Mouse (Mus musculus) right cerebral cortex, postnatal 14 days (tissue): ENCODE data around the gene Adamts4.
"Not testable (repeated sequence)": the region's sequence is repeated elsewhere in the genome, so short reads cannot be mapped to it uniquely, and the experiment has no call there.

Experiments
- DNase-seq: peaks from one replicate; pipeline ENCODE4 v3.0.0; 2022

The Adamts4 gene

GRCm38 (mm10) chr1:171280250-171280915 lies 30.2 kb downstream of the Adamts4 start:
- no peak for DNase-seq

GRCm38 (mm10) chr1:171280916-171281527 lies 30.8 kb downstream of the Adamts4 start, which contains the start of gene Ppox:
Gene Ppox (minus strand): TSS chr1:171281186.
- peak; percentile 79 for DNase-seq

DNA sequence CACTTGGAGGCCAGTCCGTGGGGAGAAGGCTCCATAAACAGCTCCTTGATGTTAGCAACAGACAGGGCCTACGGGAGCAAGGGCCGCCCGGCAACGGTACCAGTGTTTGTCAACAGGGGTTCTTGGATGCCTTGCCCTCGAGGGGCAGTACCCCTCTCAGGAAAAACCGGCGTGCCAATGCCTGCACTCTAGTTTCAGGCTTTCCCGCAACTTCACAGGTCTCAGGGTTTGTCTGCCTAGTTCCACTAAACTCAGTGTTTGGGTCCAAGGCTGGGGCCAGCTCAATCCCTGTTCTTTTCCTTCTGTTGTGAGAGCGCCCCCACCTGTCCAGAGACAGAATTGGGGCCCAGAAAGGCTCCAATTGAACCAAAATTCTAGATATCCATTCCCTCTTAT lies 31.3 kb downstream of the Adamts4 start:
- DNase-seq = peak; percentile 78

DNA sequence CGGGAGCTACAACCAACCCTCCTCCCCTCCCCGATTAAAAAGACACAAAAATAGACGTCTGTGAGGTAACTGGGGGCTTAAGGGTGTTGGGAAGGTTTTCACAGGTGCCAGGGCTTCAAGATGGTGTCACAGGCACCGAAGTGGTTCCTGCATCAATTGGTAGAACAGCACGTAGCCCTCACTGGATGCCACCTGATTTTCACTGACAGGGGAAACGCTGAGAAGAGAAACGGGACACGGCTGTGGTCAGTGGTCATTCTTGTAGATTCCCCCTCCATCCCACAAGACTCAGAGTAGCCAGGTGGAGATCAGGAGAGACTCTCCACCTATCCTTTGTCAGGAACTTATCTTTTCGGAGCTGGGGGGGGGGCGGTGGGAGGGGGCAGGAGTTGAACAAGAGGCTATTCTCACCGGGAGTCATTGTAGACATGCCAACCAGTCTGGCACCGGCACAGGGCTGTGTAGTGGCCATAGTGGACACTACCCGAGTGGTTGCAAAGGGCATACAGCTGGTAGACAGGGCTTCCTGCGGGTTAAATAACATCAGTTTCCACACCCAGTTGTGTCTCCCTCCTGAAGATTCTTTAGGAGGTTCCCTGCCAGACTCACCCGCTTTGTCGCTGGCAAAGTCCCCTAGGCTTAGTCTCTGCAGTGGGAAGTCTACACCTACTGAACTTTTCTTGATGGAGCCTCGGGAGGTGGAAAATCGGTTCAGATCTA lies 32.0 kb downstream of the Adamts4 start:
- DNase-seq = no peak

GRCm38 (mm10) chr1:171283188-171284160 lies 33.3 kb downstream of the Adamts4 start:
- DNase-seq = no peak

GRCm38 (mm10) chr1:171284491-171284890 lies 34.3 kb downstream of the Adamts4 start:
- DNase-seq = no peak

DNA sequence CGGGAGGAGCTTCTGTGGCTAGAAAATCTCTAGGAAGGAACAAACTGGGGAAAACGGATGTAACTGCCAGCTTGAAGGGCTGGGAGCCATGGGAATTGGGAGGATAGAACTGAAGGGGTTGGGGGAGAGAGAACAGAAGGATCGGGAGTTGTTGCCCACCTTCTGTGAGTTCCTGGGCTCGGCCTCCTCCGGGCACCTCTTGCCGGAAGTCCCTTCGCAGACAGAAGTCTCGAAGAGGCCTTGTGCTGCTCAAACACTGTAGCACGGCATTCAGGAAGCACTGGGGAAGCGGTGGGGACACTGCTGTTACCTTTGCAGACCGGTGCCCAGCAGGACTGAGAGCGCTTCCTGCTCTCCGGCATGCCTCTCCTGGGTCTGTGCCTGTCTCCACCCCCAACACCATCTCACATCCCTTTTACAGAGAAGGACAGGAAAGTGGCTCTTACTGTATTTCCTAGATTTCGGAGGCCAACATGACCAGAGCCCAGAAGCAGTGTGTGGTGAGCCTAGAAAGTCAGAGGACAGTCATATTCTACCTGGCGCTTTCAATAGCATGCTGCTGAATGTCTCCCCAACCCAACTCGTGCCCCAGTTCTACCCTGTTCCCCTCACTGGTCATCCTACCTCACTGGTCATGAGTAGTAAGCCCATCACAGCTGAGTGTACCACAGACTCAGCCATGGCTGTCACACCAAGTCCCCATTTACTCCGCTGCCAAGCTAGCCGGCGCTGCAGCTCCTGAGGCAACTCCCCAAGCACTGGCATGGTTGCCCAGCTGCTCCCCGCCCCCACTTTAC lies 35.1 kb downstream of the Adamts4 start:
- no peak for DNase-seq

- DNase-seq = no peak
Measured at GRCm38 (mm10) chr1:171286517-171286916, 36.3 kb downstream of the Adamts4 start.

GRCm38 (mm10) chr1:171287136-171288081 lies 37.2 kb downstream of the Adamts4 start, which contains the start of gene Usp21:
Gene Usp21 (minus strand): TSS chr1:171287991.
- peak; percentile 94 for DNase-seq

GRCm38 (mm10) chr1:171288328-171288727 lies 38.1 kb downstream of the Adamts4 start:
- DNase-seq = no peak

DNA sequence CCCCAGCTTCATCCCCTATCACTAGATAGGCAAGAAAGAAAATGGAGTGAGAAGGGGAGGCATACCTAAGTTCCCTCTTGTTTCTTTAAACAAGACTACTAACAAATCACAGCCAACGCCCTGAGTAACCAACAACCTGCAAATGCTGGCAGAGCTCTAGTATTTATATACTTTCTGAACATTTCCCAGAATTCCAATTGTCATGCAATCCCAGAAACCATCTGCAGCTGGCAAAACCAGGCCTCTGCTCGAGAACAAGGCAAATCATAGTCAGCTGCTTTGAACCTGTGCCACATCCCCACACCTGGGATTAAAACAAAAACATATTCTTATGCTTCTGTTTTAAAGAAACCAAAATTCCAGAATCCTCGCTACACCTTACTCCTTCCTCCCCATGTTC lies 43.1 kb downstream of the Adamts4 start:
- DNase-seq = no peak

- no peak for DNase-seq
Measured at GRCm38 (mm10) chr1:171293906-171294297, 43.7 kb downstream of the Adamts4 start.

DNA sequence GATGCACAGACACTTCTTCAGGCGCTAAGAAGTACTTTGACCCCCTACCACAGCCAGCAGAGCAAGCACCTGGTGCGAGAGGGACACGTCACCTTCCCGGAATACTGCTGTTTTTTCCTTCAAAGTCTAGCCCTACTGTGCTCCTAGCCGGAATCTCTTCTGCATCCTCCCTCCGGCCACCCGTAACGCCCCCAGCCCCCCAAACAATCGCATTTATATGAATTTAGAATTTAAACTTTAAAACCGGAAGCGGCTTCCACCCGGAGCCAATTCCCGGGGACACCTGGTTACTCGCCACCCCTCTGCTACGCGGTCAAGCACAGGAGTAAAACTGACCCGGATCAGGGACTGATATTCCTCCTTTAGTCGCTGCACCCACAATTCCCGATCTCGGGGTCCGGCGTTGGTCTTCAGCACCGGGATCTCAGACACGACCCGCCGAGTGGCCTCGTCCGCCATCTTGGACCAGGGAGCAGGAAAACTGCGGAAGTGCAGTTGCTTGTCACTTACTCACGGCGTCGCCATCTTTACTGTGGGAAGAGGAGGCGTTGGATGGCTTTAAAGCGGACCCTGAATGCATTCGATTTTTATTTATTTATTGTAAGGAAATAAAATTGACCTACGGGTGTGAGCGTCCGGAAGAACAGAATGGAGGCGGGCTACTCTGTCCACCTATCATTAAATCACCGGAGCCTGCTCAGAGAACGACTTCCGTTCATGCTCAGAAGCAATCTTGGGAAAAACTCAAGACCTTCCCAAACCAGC lies 44.3 kb downstream of the Adamts4 start, which contains the start of gene Ufc1:
Gene Ufc1, minus strand, starts transcription at position 727 of the 765 bp plus-strand sequence.
- DNase-seq = peak; percentile 65

DNA sequence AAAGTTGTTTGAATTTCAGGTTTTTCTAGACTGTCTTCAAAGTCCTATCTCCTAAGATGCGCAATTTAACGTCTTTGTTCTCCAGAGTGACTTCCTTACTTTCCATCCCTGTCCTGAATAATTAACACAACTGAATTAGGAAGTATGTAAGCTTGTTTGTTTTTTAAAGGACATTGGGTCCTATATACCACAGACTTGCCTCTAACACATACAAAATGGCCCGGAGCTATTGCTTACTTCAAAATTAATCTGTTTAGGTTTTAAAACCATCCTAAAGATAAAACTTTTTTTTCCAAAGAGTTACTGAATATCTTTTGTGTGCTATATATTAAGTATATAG lies 44.8 kb downstream of the Adamts4 start:
- DNase-seq = no peak

- no peak for DNase-seq
Measured at GRCm38 (mm10) chr1:171298226-171298625, 48.0 kb downstream of the Adamts4 start.

DNA sequence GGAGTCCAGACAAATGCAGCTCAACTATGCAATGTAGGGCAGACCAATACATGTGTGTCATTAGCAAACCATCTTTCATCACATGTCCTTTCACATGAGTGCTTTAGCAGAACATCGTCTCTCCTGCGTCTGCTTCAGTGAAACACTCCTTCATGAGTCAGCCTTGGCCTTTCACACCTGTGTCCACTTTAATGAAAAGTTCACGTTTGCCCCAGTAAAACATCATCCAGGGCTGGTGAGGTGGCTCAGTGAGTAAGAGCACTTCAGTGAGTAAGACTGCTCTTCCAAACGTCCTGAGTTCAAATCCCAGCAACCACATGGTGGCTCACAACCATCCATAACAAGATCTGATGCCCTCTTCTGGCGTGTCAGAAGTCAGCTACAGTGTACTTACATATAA lies 55.9 kb downstream of the Adamts4 start:
- DNase-seq = not testable (repeated sequence)

- no peak for DNase-seq
Measured at GRCm38 (mm10) chr1:171309321-171309720, 59.1 kb downstream of the Adamts4 start.
